Mouse (Mus musculus) testis, adult 2 months (tissue): ENCODE data around the gene Adamts20.

Source experiments
- CTCF ChIP-seq: fragments of 200-500 bp; IDR thresholded peaks from 2 replicates; pipeline ENCODE4 v1.5.1; 2012; ENCODE audit warnings: low read depth, mild to moderate bottlenecking, inconsistent platforms, low read length, moderate library complexity; ENCODE audit not compliant: control insufficient read depth, insufficient read depth, insufficient replicate concordance
- POLR2A ChIP-seq: fragments of 200-500 bp; IDR thresholded peaks from 2 replicates; pipeline ENCODE4 v1.6.1; 2012; ENCODE audit warnings: low read depth, mild to moderate bottlenecking, inconsistent platforms, low read length, moderate library complexity; ENCODE audit not compliant: control insufficient read depth

- TF ChIP-seq POLR2A (no peak), CTCF (no peak)
Observed at GRCm38 (mm10) chr15:94403018-94403417, 62.2 kb downstream of the Adamts20 start.
